Mouse (Mus musculus) hindbrain, postnatal 0 days (tissue): ENCODE data around the gene Olfr709-ps1. TPM values are rescaled to one million over a fixed set of nuclear protein-coding genes. Genes with fewer than 3 reads are reported as not detected.

Source experiments
- ATAC-seq: fragments of 200-750 bp; cut with Nextera tagmentation; 2 replicates; pipeline ENCODE4 v1.8.0; 2017; ENCODE audit warnings: mild to moderate bottlenecking, moderate TSS enrichment, moderate library complexity
- DNase-seq: peaks from one replicate; pipeline ENCODE4 v3.0.0-alpha.2; 2015; ENCODE audit warnings: low spot score
- H3K27ac ChIP-seq: fragments of 300-500 bp; sonication (generic); 2 replicates; pipeline ENCODE4 v1.5.1; 2014; ENCODE audit warnings: mild to moderate bottlenecking
- H3K27me3 ChIP-seq: fragments of 300-500 bp; sonication (generic); 2 replicates; pipeline ENCODE4 v1.6.1; 2014; ENCODE audit warnings: low read length, mixed read lengths; ENCODE audit not compliant: insufficient read depth
- H3K36me3 ChIP-seq: fragments of 300-500 bp; sonication (generic); 2 replicates; pipeline ENCODE4 v1.6.1; 2014; ENCODE audit warnings: low read length, mixed read lengths; ENCODE audit not compliant: insufficient read depth
- H3K4me1 ChIP-seq: fragments of 300-500 bp; sonication (generic); 2 replicates; pipeline ENCODE4 v1.6.1; 2014; ENCODE audit warnings: antibody characterized with exemption, low read length, mixed read lengths; ENCODE audit not compliant: insufficient read depth
- H3K4me2 ChIP-seq: fragments of 300-500 bp; sonication (generic); 2 replicates; pipeline ENCODE4 v1.6.1; 2014; ENCODE audit warnings: low read depth, mild to moderate bottlenecking, low read length, moderate library complexity, mixed read lengths
- H3K4me3 ChIP-seq: fragments of 300-500 bp; sonication (generic); 2 replicates; pipeline ENCODE4 v1.5.1; 2014; ENCODE audit warnings: low read length
- H3K9ac ChIP-seq: fragments of 300-500 bp; sonication (generic); replicated peaks from 2 replicates; pipeline ENCODE4 v1.6.1; 2014; ENCODE audit warnings: mild to moderate bottlenecking, low read length, moderate library complexity, mixed read lengths
- H3K9me3 ChIP-seq: fragments of 300-500 bp; sonication (generic); 2 replicates; pipeline ENCODE4 v1.6.1; 2016; ENCODE audit warnings: low read length, mixed read lengths
- CTCF ChIP-seq: IDR thresholded peaks from 2 replicates; pipeline ENCODE4 v1.5.1; 2016; ENCODE audit warnings: antibody characterized with exemption, control low read depth, low read depth
- WGBS: fragments of 180-500 bp; shearing (Covaris S2); extraction: QIAGEN DNeasy Blood & Tissue Kit; methylation state at CpG from one replicate; pipeline ENCODE4 v1.1.7; 2014; 5-methylcytosine and 5-hydroxymethylcytosine counted together
- polyA plus RNA-seq: library from polyadenylated mRNA; unstranded; fragments of >200 nt; fragmentation: Nextera tagmentation; extraction: Ambion mirVana; gene quantifications from 2 replicates; pipeline ENCODE4 v1.2.1, GENCODE M21; 2015
- total RNA-seq: library from RNA; depleted of rRNA; stranded (reverse); fragments of >200 nt; gene quantifications from 2 replicates; pipeline ENCODE4 v1.2.3, GENCODE M21; 2014; rRNA removed

Olfr709-ps1 gene
- total and polyA plus RNA-seq, 2 experiments from 2014 or later: not detected

DNA sequence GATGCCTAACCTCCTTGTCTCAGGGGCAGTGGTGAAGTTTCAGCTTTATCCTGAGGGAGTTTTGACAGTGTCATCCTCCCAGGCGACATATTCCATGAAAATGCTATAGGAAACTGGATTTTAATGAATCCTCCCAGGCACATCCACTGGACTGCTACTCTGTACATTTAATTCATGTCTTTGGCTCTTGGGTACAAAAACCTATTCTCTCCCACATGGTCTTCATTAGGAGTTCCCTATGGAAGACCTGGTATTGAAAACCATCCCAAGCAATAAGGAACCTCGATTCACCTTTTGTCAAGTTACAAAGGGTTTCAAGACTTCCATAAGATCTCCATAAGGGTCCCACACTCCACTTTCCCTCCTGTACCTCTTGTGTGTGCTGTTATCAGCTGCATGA lies 44.0 kb downstream of the Olfr709-ps1 start, which contains the start of gene Olfr706:
Gene Olfr706 (minus strand): TSS at position 101 of the 400 bp plus-strand sequence.
- DNase-seq (no peak), ATAC-seq (no peak)
- H3K4me3 ChIP-seq: no peak within 1 kb of the TSS
- H3K9ac ChIP-seq: no peak within 1 kb of the TSS
- H3K36me3 ChIP-seq: no peaks in the 10 kb centered on the region
- no peaks in the 10 kb centered on the region for H3K27me3 ChIP-seq
- no peak within 1 kb of the TSS for H3K27ac ChIP-seq
- no peak within 1 kb of the TSS for H3K4me2 ChIP-seq
- H3K4me1 ChIP-seq: no peaks in the 10 kb centered on the region
- TF ChIP-seq CTCF: no peak
- 88% methylated on average over 2 of the region's 2 CpGs for WGBS
- H3K9me3 ChIP-seq: no peaks in the 10 kb centered on the region

GRCm38 (mm10) chr7:106876791-106877190 lies 55.2 kb downstream of the Olfr709-ps1 start, which contains the start of gene Olfr705:
Gene Olfr705, minus strand, starts transcription at chr7:106876891.
- Histone ChIP-seq H3K4me3 (no peak within 1 kb of the TSS), H3K4me1 (no peaks in the 10 kb centered on the region), H3K27ac (no peak within 1 kb of the TSS), H3K9ac (no peak within 1 kb of the TSS), H3K4me2 (no peak within 1 kb of the TSS), H3K27me3 (no peaks in the 10 kb centered on the region), H3K36me3 (no peaks in the 10 kb centered on the region), H3K9me3 (no peaks in the 10 kb centered on the region)
- DNase-seq (no peak), ATAC-seq (no peak)
- WGBS: 88% methylated on average over 3 of the region's 3 CpGs
- TF ChIP-seq CTCF: no peak

Other genes with a start within 250 kb of the Olfr709-ps1 start
- not detected in 2 replicates for gene Olfr694, start 240.4 kb downstream of the Olfr709-ps1 start, total RNA-seq
- gene Olfr694, start 240.4 kb downstream of the Olfr709-ps1 start, polyA plus RNA-seq: not detected in 2 replicates
- not detected in 2 replicates for gene Olfr695, start 215.8 kb downstream of the Olfr709-ps1 start, total RNA-seq
- gene Olfr695, start 215.8 kb downstream of the Olfr709-ps1 start, polyA plus RNA-seq: not detected in 2 replicates
- gene Olfr697, start 189.8 kb downstream of the Olfr709-ps1 start, total RNA-seq: not detected in 2 replicates
- not detected in 2 replicates for gene Olfr697, start 189.8 kb downstream of the Olfr709-ps1 start, polyA plus RNA-seq
- gene Olfr698, start 176.8 kb downstream of the Olfr709-ps1 start, total RNA-seq: not detected in 2 replicates
- gene Olfr698, start 176.8 kb downstream of the Olfr709-ps1 start, polyA plus RNA-seq: not detected in 2 replicates
- not detected in 2 replicates for gene Olfr699, start 139.0 kb downstream of the Olfr709-ps1 start, total RNA-seq
- gene Olfr699, start 139.0 kb downstream of the Olfr709-ps1 start, polyA plus RNA-seq: not detected in 2 replicates
- gene Olfr700, start 123.4 kb downstream of the Olfr709-ps1 start, total RNA-seq: not detected in 2 replicates
- not detected in 2 replicates for gene Olfr700, start 123.4 kb downstream of the Olfr709-ps1 start, polyA plus RNA-seq
- not detected in 2 replicates for gene Olfr701, start 118.1 kb downstream of the Olfr709-ps1 start, total RNA-seq
- not detected in 2 replicates for gene Olfr701, start 118.1 kb downstream of the Olfr709-ps1 start, polyA plus RNA-seq
- gene Olfr702, start 98.3 kb downstream of the Olfr709-ps1 start, total RNA-seq: not detected in 2 replicates
- gene Olfr702, start 98.3 kb downstream of the Olfr709-ps1 start, polyA plus RNA-seq: not detected in 2 replicates
- gene Olfr703, start 88.9 kb downstream of the Olfr709-ps1 start, total RNA-seq: not detected in 2 replicates
- not detected in 2 replicates for gene Olfr703, start 88.9 kb downstream of the Olfr709-ps1 start, polyA plus RNA-seq
- not detected in 2 replicates for gene Olfr704, start 69.0 kb downstream of the Olfr709-ps1 start, total RNA-seq
- not detected in 2 replicates for gene Olfr704, start 69.0 kb downstream of the Olfr709-ps1 start, polyA plus RNA-seq
- not detected in 2 replicates for gene Olfr705, start 55.3 kb downstream of the Olfr709-ps1 start, total RNA-seq
- gene Olfr705, start 55.3 kb downstream of the Olfr709-ps1 start, polyA plus RNA-seq: not detected in 2 replicates
- gene Olfr706, start 44.1 kb downstream of the Olfr709-ps1 start, total RNA-seq: not detected in 2 replicates
- gene Olfr706, start 44.1 kb downstream of the Olfr709-ps1 start, polyA plus RNA-seq: not detected in 2 replicates
- not detected in 2 replicates for gene Olfr707, start 31.0 kb downstream of the Olfr709-ps1 start, total RNA-seq
- gene Olfr707, start 31.0 kb downstream of the Olfr709-ps1 start, polyA plus RNA-seq: not detected in 2 replicates
- not detected in 2 replicates for gene Olfr1532-ps1, start 24.2 kb downstream of the Olfr709-ps1 start, total RNA-seq
- not detected in 2 replicates for gene Olfr1532-ps1, start 24.2 kb downstream of the Olfr709-ps1 start, polyA plus RNA-seq
- gene Olfr710, start 16.1 kb upstream of the Olfr709-ps1 start, total RNA-seq: not detected in 2 replicates
- not detected in 2 replicates for gene Olfr710, start 16.1 kb upstream of the Olfr709-ps1 start, polyA plus RNA-seq
- not detected in 2 replicates for gene Olfr6, start 31.7 kb upstream of the Olfr709-ps1 start, total RNA-seq
- not detected in 2 replicates for gene Olfr6, start 31.7 kb upstream of the Olfr709-ps1 start, polyA plus RNA-seq
- not detected in 2 replicates for gene Olfr711, start 43.2 kb upstream of the Olfr709-ps1 start, total RNA-seq
- not detected in 2 replicates for gene Olfr711, start 43.2 kb upstream of the Olfr709-ps1 start, polyA plus RNA-seq
- gene Olfr2, start 73.9 kb upstream of the Olfr709-ps1 start, total RNA-seq: not detected in 2 replicates
- not detected in 2 replicates for gene Olfr2, start 73.9 kb upstream of the Olfr709-ps1 start, polyA plus RNA-seq
- gene Olfr713, start 99.0 kb upstream of the Olfr709-ps1 start, total RNA-seq: not detected in 2 replicates
- not detected in 2 replicates for gene Olfr713, start 99.0 kb upstream of the Olfr709-ps1 start, polyA plus RNA-seq
- not detected in 2 replicates for gene Olfr714, start 138.8 kb upstream of the Olfr709-ps1 start, total RNA-seq
- not detected in 2 replicates for gene Olfr714, start 138.8 kb upstream of the Olfr709-ps1 start, polyA plus RNA-seq
- gene Olfr17, start 161.0 kb upstream of the Olfr709-ps1 start, total RNA-seq: not detected in 2 replicates
- not detected in 2 replicates for gene Olfr17, start 161.0 kb upstream of the Olfr709-ps1 start, polyA plus RNA-seq
- gene Olfr715b, start 178.2 kb upstream of the Olfr709-ps1 start, total RNA-seq: not detected in 2 replicates
- not detected in 2 replicates for gene Olfr715b, start 178.2 kb upstream of the Olfr709-ps1 start, polyA plus RNA-seq
- gene Olfr715, start 198.9 kb upstream of the Olfr709-ps1 start, total RNA-seq: not detected in 2 replicates
- not detected in 2 replicates for gene Olfr715, start 198.9 kb upstream of the Olfr709-ps1 start, polyA plus RNA-seq
- not detected in 2 replicates for gene Olfr716, start 206.1 kb upstream of the Olfr709-ps1 start, total RNA-seq
- gene Olfr716, start 206.1 kb upstream of the Olfr709-ps1 start, polyA plus RNA-seq: not detected in 2 replicates
- 0.10 TPM in 1 of 2 replicates, not detected in the other for gene Nlrp14, start 234.8 kb upstream of the Olfr709-ps1 start, total RNA-seq
- 0.06 TPM in 1 of 2 replicates, not detected in the other for gene Nlrp14, start 234.8 kb upstream of the Olfr709-ps1 start, polyA plus RNA-seq